7 mouse cellular contexts compared by ENCODE assay signal in the genomic region with DNA sequence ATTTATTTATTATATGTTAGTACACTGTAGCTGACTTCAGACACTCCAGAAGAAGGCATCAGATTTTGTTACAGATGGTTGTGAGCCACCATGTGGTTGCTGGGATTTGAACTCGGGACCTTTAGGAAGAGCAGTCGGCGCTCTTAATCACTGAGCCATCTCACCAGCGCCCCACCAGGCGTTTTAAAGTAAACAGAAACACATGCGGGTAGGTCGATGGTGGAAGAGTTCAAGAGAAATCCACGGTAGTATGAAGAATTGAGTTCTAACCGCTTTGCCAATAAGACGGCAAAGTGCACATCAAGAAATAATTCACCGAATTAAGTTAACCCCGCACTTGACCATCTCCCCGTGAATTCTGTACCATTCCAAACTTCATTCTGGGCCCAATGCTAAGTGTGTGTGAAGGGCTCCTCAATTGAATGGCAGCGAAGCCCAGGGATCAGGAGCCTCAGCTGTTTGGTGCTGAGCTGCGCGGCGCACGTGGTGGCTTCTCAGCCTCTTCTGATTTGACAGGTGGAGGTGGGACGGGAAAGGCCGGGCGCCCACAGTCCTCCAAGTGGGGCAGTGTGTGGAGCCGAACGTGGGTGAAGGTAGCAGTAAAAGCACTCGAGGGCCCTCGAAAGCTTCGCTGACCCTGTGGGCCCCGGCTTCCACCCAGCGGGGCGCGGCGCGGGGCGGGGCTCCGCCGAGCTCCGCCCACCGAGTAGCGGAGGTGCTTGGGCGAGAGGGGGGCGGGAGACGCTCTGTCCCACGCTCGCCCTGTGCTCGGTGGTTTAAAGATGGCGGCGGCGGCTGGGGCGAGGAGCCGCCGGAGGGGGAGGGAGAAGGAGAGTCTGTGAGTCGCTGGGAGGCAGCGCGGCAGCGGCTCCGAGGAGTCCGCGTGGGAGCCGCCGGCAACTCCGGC. TPM values are rescaled to one million over a fixed set of nuclear protein-coding genes. Genes with fewer than 3 reads are reported as not detected.
A peak's percentile ranks its signal among the peaks of the same experiment; 100 is the strongest.
DNase-seq lines count a peak whose midpoint lies in the region; ATAC-seq lines count a peak whose summit lies in the region.

A gene (plus strand): TSS at position 763 of the 907 bp plus-strand sequence.

- H3K36me3 ChIP-seq in embryonic facial prominence, embryonic 10.5 days (replicated peaks) = no peaks in the 10 kb centered on the region
- H3K36me3 ChIP-seq in limb, embryonic 11.5 days (ENCODE audit: control insufficient read depth, insufficient read depth, low read length) = no peaks in the 10 kb centered on the region; the same call in 1 of the 2 replicates
- no peaks in the 10 kb centered on the region for H3K36me3 ChIP-seq in midbrain, embryonic 14.5 days (ENCODE audit: control insufficient read depth, insufficient read depth, low read length)

- peaks cover 17% of the 10 kb centered on the region for H3K4me1 ChIP-seq in embryonic facial prominence, embryonic 10.5 days
- 0 out of 2 replicates have a peak, but pooled peaks cover 2% of the 10 kb centered on the region for H3K4me1 ChIP-seq in limb, embryonic 11.5 days (ENCODE audit: control insufficient read depth, insufficient read depth, low read length)
- peaks cover 12% of the 10 kb centered on the region for H3K4me1 ChIP-seq in midbrain, embryonic 14.5 days (ENCODE audit: control insufficient read depth, insufficient read depth, low read length)

- H3K4me3 ChIP-seq in embryonic facial prominence, embryonic 10.5 days = peak within 1 kb of the TSS; percentile 99
- H3K4me3 ChIP-seq in limb, embryonic 11.5 days (ENCODE audit: low read depth, low read length) = peak within 1 kb of the TSS; percentile 87
- peak within 1 kb of the TSS; percentile 98 for H3K4me3 ChIP-seq in midbrain, embryonic 14.5 days (replicated peaks; ENCODE audit: low read depth, low read length)

- peak; percentile 94 for DNase-seq in adrenal gland, postnatal 10 days
- peak; percentile 93 for DNase-seq in embryonic facial prominence, embryonic 10.5 days (ENCODE audit: low spot score)
- DNase-seq in kidney, adult 18-20 months = peak; percentile 90
- DNase-seq in limb, embryonic 11.5 days (ENCODE audit: low spot score) = peak; percentile 91
- DNase-seq in midbrain, embryonic 14.5 days = peak; percentile 95
- DNase-seq in spleen, adult 18-20 months = peak; percentile 83 to 89

- H3K27ac ChIP-seq in embryonic facial prominence, embryonic 10.5 days (replicated peaks) = peak within 1 kb of the TSS; percentile 99
- peak within 1 kb of the TSS; percentile 88 for H3K27ac ChIP-seq in limb, embryonic 11.5 days (replicated peaks; ENCODE audit: low read depth, low read length)
- H3K27ac ChIP-seq in midbrain, embryonic 14.5 days (replicated peaks; ENCODE audit: low read depth, low read length) = peak within 1 kb of the TSS; percentile 97

- H3K9ac ChIP-seq in limb, embryonic 11.5 days (ENCODE audit: low read length) = peak within 1 kb of the TSS; percentile 99
- H3K9ac ChIP-seq in midbrain, embryonic 14.5 days (replicated peaks; ENCODE audit: low read length) = peak within 1 kb of the TSS; percentile 98

- 10% methylated on average over 60 of the region's 60 CpGs for WGBS in embryonic facial prominence, embryonic 10.5 days
- 9% methylated on average over 60 of the region's 60 CpGs for WGBS in limb, embryonic 11.5 days
- 8% methylated on average over 59 of the region's 60 CpGs for WGBS in midbrain, embryonic 14.5 days

- ATAC-seq in granulocyte monocyte progenitor cell, adult 5-6 weeks (replicated peaks; ENCODE audit: poor library complexity, severe bottlenecking) = peak; percentile 93
- peak; percentile 93 for ATAC-seq in limb, embryonic 11.5 days (ENCODE audit: insufficient number of reproducible peaks, low FRiP score, low TSS enrichment, low read depth)
- peak; percentile 94 for ATAC-seq in midbrain, embryonic 14.5 days (ENCODE audit: low FRiP score, low TSS enrichment)

- H3K4me2 ChIP-seq in limb, embryonic 11.5 days (ENCODE audit: low read depth, severe bottlenecking) = peak within 1 kb of the TSS; percentile 64
- peak within 1 kb of the TSS; percentile 65 for H3K4me2 ChIP-seq in midbrain, embryonic 14.5 days (ENCODE audit: low read length)

- no peaks in the 10 kb centered on the region for H3K9me3 ChIP-seq in embryonic facial prominence, embryonic 10.5 days
- no peaks in the 10 kb centered on the region for H3K9me3 ChIP-seq in limb, embryonic 11.5 days (ENCODE audit: control insufficient read depth, low read length)
- H3K9me3 ChIP-seq in midbrain, embryonic 14.5 days (ENCODE audit: control insufficient read depth, low read length) = no peaks in the 10 kb centered on the region

- H3K27me3 ChIP-seq in embryonic facial prominence, embryonic 10.5 days (replicated peaks; ENCODE audit: low read depth, poor library complexity, severe bottlenecking) = no peaks in the 10 kb centered on the region
- H3K27me3 ChIP-seq in limb, embryonic 11.5 days (ENCODE audit: control insufficient read depth, insufficient read depth, low read length) = no peaks in the 10 kb centered on the region
- no peaks in the 10 kb centered on the region for H3K27me3 ChIP-seq in midbrain, embryonic 14.5 days (ENCODE audit: control insufficient read depth, insufficient read depth, low read length)

RNA-seq across cellular contexts. Expression of the gene that starts here (rescaled TPM):
- total RNA-seq in adrenal gland, postnatal 10 days (2021) = 10 to 100 TPM; 18.9 to 19.9 TPM
- polyA plus RNA-seq in embryonic facial prominence, embryonic 10.5 days (2016; fragmentation: Nextera tagmentation; extraction: Ambion mirVana) = 5.8 and 6.0 TPM in 2 replicates
- total RNA-seq in granulocyte monocyte progenitor cell, adult 5-6 weeks (2014; fragmentation: Nextera tagmentation) = 11.4 and 12.6 TPM in 2 replicates
- total RNA-seq in granulocyte monocyte progenitor cell, adult 5-6 weeks (2017) = 15.6 and 22.6 TPM in 2 replicates
- polyA plus RNA-seq in limb, embryonic 11.5 days (2014; fragmentation: Nextera tagmentation; extraction: Ambion mirVana) = 5.9 and 6.3 TPM in 2 replicates
- 9.0 and 9.8 TPM in 2 replicates for polyA plus RNA-seq in midbrain, embryonic 14.5 days (2014; fragmentation: Nextera tagmentation; extraction: Ambion mirVana)

Comparison
In these comparisons a context has a peak if more than half of its experiments do, and no peak if none do; other contexts are left out.
1. Peak in every context shown above with its lines: DNase-seq, ATAC-seq, H3K4me3 ChIP-seq and H3K27ac ChIP-seq.